Mouse (Mus musculus): ENCODE results near the gene Usp34.
"Not testable (repeated sequence)": the region's sequence is repeated elsewhere in the genome, so short reads cannot be mapped to it uniquely, and the experiment has no call there.

Gene Usp34

DNA sequence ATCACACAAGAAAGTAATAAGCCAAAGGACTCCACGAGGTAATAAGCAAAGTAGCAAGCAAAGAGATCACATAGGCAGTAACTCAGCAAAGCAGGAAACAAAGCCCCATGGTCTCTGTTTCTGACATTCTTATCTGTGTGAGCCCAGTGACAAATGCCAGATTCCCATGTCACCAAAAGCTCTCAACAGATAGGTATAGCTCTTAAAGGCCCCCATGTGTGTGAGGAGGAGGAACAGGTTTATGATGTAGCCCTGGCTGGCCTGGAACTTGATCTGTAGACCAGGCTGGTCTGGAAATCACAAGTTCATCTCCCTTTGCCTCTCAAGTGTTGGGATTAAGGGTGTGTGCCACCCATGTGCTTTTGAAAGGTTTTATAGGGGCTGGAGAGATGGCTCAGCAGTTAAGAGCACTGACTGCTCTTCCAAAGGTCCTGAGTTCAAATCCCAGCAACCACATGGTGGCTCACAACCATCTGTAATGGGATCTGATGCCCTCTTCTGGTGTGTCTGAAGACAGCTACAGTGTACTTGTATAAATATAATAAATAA, 53.1 kb downstream of the Usp34 start:
- not testable (repeated sequence) for DNase-seq

GRCm38 (mm10) chr11:23362305-23362704, 55.6 kb downstream of the Usp34 start:
- DNase-seq, result no peak

- DNase-seq, result no peak
Observed at GRCm38 (mm10) chr11:23364348-23364747, 57.7 kb downstream of the Usp34 start.

GRCm38 (mm10) chr11:23372032-23372431, 65.3 kb downstream of the Usp34 start:
- DNase-seq, result no peak

GRCm38 (mm10) chr11:23372490-23372889, 65.8 kb downstream of the Usp34 start:
- DNase-seq, result no peak

GRCm38 (mm10) chr11:23380055-23380454, 73.4 kb downstream of the Usp34 start:
- DNase-seq, result no peak

DNA sequence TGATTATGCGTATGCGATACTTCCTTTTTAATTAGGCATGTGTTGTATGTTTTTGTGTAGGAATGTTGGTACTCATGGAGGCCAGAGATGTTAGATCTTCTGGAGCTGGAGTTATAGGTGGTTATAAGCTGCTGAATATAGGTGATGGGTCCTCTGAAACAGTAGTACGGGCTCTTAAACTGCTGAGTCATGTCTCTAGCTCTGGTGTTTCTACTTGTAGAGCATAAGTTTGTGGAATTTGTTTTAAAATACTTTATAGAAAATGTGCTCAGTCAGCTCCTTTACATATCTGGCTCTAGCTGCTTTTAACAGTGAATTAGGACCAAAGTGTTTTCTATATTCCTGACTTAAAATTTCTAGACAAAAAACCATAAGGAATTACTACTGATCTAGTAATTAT, 73.9 kb downstream of the Usp34 start:
- no peak for DNase-seq

- no peak for DNase-seq
Observed at GRCm38 (mm10) chr11:23382787-23383186, 76.1 kb downstream of the Usp34 start.

DNA sequence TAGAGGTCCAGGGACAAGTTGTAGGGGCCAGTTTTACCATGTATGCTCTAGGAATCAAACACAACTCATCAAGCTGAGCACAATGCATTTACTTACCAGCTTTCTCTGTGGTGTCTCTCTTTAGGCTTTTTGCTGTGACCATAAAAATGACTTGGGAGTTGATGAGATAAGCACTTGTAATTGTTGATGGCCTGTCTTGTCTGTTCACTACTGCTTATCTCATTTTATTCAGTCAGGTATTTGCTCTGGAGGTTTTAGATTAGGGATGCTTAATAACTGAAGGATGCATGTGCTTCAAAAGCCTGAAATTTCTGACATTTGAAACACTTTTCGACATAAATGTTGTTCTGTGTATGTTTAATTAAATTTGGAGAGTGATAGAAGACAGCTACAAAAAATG, 83.0 kb downstream of the Usp34 start:
- DNase-seq, result no peak

GRCm38 (mm10) chr11:23392567-23392966, 85.9 kb downstream of the Usp34 start:
- DNase-seq, result no peak

- DNase-seq, result no peak
Observed at GRCm38 (mm10) chr11:23396608-23397007, 89.9 kb downstream of the Usp34 start.

- peak; percentile 80 for DNase-seq
Observed at GRCm38 (mm10) chr11:23400978-23401776, 94.5 kb downstream of the Usp34 start.

GRCm38 (mm10) chr11:23428301-23428700, 121.6 kb downstream of the Usp34 start:
- DNase-seq, result peak; percentile 94

DNA sequence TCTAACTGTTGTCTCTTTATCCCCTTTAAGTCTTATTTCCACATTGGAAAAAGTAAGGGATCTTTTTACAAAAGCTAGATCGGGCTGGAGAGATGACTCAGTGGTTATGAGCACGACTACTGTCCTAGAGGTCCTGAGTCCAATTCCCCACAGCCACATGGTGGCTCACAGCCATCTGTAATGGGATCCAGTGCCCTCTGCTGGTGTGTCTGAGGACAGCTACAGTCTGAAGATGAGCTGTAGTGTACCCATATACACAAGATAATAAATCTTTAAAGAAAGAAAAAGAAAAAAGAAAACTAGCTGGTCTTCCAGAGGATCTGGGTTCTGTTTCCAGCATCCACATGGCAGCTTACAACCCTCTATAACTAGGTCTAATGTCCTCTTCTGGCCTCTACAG, 123.3 kb downstream of the Usp34 start:
- DNase-seq, result no peak

GRCm38 (mm10) chr11:23436076-23436475, 129.4 kb downstream of the Usp34 start:
- DNase-seq, result no peak

DNA sequence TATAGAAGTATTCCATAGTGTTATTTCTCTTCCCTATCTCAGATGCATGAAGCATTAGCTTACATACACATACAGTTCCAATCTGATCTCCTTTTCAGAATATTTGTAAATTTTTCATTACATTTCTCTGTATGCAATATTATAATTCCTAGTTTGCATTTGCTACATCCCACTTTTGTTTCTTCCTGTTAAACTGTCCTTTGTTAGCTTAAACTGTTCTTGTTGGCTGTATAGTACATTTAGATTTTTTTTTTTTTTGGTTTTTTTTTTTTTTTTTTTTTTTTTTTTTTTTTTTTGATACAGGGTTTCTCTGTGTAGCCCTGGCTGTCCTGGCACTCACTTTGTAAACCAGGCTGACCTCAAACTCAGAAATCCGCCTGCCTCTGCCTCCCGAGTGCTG, 159.2 kb downstream of the Usp34 start:
- not testable (repeated sequence) for DNase-seq

GRCm38 (mm10) chr11:23489955-23490354, 183.3 kb downstream of the Usp34 start:
- DNase-seq, result peak; percentile 28

GRCm38 (mm10) chr11:23492048-23492790, 185.5 kb downstream of the Usp34 start:
- DNase-seq, result peak; percentile 56

GRCm38 (mm10) chr11:23495231-23495630, 188.5 kb downstream of the Usp34 start:
- peak; percentile 71 for DNase-seq

DNA sequence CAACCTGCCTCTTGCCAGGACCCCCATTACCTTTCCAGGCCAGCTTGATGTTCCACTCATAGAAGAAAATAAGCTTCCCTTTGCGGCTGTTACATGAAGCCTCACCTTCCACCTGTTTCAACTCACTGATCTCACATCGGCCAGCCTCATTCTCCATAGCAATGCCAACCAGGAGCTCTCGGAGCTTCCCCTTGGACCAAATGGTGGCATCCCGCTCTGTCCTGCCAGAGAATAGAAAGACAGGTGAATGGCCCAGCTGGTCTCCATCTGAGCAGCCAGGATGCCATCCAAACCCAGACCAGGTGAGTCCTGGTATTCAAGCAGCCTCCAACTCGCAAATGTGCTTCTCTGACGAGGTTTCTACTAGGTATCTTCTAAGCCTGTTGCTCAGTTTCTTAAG, 190.0 kb downstream of the Usp34 start:
- peak; percentile 93 for DNase-seq

- DNase-seq, result no peak
Observed at GRCm38 (mm10) chr11:23497335-23497717, 190.6 kb downstream of the Usp34 start.

- peak; percentile 100 for DNase-seq
Observed at GRCm38 (mm10) chr11:23497718-23498509, 191.2 kb downstream of the Usp34 start, which contains the start of gene Ahsa2. Gene Ahsa2 (minus strand): TSS chr11:23498030.

DNA sequence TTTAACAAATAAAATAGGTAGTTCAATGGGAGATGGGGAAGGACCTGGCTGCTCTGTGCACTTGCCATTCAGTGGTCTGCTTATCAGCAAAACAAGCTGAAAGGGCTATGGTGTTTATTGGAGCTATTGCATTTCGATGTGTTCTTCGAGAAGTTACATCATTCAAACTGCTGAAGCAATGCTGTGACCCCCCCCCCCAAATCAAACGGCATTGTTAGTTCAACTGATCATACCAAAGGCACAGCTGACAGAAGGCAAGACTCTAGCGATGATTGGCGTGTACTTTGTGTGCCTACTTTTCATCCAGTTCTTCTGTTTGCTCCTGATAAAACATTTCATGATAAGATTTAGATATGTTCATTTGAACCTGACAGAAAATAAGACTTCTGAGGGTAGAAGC, 191.9 kb downstream of the Usp34 start:
- no peak for DNase-seq
